Mouse (Mus musculus): Measurements from ENCODE around the gene Olfr311.

GRCm38 (mm10) chr11:58849731-58850130, 10.7 kb downstream of the Olfr311 start:
- TF ChIP-seq HCFC1 (IDR thresholded peaks at IDR 0.05; ENCODE audit: borderline replicate concordance, insufficient read depth, low read length): no peak
- no peak for TF ChIP-seq ZC3H11A (IDR thresholded peaks at IDR 0.05; ENCODE audit: borderline replicate concordance, low read depth, low read length)
- TF ChIP-seq MAFK (IDR thresholded peaks at IDR 0.05; ENCODE audit: insufficient read depth, low read depth, low read length): no peak
- no peak for TF ChIP-seq CHD2 (IDR thresholded peaks at IDR 0.05; ENCODE audit: low read depth, low read length)
- no peak for TF ChIP-seq ZNF384 (IDR thresholded peaks at IDR 0.05; ENCODE audit: low read depth, low read length)

Measured in ES-E14 (cell line).